Mouse (Mus musculus) layer of hippocampus, postnatal 25 days (tissue): Measurements from ENCODE around the gene Gm11172. TPM values are rescaled to one million over a fixed set of nuclear protein-coding genes. Genes with fewer than 3 reads are reported as not detected.
"Not testable (repeated sequence)": the region's sequence is repeated elsewhere in the genome, so short reads cannot be mapped to it uniquely, and the experiment has no call there.

Experiments used
- DNase-seq, 2 experiments: peaks; one replicate each; pipeline ENCODE4 v3.0.0; 2022; ENCODE audit warnings: mixed read lengths in 2 of 2, low spot score in 1 of 2; ENCODE audit errors: extremely low spot score in 1 of 2
- total RNA-seq, 2 experiments: library from RNA; stranded (reverse); gene quantifications; 2 replicates each; pipeline ENCODE4 v1.2.3; 2021

Gm11172 gene
- total RNA-seq, 2 experiments from 2014 or later: not detected

DNA sequence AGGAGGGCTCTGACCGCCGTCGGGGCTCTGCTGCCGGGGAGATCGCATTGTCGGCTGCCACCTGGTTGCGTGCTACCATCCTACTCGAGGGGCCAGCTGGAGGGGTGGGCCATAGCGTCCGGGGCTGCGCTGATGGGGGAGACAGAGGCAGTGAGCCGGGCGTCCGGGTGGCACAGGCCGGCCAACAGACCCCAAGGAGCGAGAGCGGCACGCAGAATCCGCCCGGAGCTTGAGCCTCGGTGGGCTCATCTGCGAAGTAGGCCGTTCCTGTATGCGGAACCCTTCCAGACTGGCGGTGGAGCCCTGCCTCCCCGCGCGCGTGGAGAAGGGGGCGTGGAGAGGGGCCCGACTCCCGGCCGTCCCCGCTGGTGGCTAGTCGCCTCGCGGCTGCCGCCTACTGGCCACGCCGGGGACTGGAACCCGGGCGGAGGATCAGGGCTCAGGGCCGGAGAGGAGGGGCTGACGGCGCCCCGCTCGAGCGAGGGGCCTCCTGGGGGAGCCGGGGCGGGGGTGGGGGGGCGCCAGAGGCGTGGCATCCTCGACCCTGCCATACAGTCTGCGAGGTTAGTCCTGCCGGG is 27.8 kb upstream of the Gm11172 start:
- peak; percentile 85 to 91 for DNase-seq

DNA sequence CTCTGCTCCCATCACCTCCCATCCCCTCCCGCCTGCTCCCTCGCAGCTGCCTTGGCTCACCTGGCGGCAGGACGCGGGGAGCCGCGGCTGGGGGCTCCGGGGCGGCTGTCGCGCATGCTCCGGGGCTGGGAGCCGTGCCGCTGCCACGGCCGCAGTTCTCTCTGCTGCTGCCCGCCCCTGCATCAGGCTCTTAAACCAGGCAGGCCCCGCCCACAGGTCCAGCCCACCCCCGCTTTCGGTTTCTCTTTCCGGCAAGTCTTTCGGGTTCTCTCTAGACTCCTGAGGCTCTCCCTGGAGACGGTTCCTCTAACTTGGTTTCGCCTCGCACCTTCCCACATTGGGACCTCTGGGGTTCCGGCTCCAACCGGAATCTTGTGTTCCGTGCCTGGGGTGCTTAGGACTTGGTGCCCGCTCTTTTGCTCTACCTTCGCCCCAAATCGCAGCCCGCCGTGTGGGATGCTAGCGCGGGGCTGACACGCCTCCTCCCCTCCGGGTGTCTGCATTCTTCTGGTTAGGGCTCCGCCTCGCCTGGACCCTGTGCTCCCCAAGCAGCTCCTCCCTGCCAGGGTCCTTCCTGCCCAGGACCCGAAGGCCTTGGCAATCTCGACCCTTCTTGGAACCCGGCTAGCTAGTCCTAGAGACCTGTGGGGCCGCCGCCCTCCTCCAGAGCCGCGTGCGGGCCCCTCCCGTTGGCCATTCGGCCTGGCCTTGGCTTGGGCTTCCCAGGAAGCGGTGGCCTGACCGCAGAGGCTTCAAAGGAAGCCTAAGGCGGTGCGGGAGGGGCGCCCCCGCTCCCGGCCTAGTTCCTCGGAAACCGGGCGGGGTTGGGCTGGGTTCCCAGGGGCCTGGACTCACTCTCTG is 27.1 kb upstream of the Gm11172 start, which contains the start of gene Socs1:
Gene Socs1, minus strand, starts transcription at position 166 of the 861 bp plus-strand sequence.
- DNase-seq: peak; percentile 54 to 57

DNA sequence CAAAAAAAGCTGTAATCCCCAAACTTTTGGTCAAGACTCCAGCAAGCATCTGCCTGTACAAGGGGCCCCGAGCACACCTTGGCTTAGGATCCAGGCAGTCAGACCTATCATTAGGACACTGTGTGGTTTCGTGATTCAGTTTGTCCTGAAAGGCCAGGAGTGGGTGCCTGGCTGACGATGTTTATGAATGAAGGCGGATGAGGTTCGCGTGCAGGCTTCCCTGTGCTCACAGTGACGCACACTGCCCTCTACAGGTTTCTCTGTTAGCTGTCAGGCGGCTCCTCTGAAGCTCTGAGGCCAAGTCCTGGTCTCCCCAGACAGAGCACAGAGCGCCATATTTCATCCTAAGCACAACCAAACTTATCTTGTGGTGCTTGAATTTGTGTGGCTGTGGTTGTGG is 26.4 kb upstream of the Gm11172 start:
- peak; percentile 48 to 71 for DNase-seq

DNA sequence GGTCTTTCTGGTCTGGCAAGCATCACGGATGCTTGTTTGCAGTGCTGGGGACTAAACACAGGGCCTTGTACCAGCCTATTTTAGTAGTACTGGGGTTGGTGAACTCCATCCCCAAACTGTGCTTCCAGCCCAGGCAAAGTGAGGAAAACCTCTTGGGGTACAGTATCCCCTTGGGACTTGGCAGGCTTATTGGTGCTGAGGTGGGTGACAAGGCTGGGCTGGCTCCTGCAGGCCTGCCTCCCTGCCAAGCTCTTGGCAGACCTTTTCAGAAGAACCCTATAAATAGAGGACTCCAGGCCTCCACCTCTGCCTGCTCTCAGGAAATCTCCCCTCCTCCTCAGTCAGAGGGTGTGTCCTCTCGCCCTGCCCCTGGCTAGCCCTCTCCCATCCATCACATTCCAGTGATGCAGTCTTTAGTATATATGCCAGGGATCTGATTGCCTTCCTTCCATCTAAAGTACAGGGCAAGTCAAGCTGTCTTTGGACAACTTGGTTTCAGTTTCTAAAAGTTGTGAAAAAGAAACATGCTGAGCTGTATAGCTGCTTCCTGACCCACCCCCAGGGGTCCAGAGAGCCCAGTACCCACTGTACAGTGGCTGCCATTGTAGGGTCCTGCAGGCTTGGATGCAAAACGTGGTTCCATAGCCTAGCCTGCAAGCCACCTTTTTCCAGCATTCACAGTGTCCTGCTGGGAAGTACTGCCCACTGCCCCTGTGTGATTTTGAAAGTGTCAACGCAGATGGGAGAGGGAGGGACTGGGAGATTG is 25.8 kb upstream of the Gm11172 start:
- no peak for DNase-seq

DNA sequence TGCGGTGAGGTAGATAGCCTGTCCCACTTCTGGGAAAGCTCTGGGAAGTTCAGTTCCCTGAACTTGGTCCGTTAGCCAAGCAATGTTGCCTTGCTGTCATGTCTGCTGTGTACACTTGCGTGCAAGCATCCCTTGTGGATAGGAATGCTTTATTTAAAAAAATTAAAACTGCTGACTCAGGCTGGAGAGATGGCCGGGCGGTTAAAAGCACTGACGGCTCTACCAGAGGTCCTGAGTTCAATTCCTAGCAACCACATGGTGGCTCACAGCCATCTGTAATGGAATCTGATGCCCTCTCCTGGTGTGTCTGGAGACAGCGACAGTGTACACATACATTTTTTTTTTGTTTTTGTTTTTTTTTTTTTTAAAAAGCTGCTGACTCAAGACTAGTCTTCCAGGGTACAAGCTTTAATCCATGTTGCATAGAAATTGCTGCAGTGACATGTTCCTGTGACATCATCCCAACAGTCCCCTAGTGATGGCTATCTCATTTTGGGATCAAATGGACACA is 25.1 kb upstream of the Gm11172 start:
- DNase-seq: no peak

DNA sequence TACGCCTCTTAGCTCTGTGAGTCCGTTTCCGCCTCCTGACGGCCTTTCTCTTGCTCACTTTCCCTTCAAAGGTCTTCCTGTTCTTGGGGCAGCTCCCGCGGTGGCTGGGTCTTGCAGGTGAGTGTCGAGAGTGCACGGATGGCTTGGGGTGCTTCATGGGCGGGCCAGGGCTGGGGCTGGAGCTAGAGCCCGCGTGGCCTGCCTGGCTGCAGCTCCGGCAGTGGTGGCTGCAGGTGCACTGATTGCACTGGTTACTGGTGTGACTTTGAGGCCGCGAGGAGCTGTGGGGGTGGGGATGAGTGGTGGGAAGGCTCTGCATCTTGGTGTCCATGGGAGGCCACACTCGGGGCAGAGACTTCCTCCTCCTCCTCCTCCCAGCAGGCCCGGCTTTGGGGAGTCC is 24.4 kb upstream of the Gm11172 start, which contains the start of gene Tnp2:
Gene Tnp2, minus strand, starts transcription at position 390 of the 400 bp plus-strand sequence.
- DNase-seq: no peak

DNA sequence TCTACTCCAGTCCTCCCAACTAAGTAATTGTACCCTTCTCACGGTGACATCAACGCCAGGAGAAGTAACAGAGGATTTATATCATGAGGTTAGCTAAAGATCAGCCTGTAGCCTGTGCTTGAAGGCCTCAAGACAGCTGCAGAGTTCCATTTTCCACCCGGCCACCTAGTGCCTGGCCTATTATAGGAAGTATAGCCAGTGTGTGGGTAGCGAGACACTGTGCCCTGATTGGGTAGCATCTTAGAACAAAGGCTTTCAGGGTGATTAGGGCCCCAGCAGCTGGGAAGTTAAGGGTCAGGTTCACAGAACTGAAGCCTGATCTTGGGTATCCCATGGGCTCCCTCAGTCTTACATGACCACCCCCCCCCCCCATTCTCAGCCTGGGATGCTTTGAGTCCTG is 23.8 kb upstream of the Gm11172 start:
- no peak for DNase-seq

DNA sequence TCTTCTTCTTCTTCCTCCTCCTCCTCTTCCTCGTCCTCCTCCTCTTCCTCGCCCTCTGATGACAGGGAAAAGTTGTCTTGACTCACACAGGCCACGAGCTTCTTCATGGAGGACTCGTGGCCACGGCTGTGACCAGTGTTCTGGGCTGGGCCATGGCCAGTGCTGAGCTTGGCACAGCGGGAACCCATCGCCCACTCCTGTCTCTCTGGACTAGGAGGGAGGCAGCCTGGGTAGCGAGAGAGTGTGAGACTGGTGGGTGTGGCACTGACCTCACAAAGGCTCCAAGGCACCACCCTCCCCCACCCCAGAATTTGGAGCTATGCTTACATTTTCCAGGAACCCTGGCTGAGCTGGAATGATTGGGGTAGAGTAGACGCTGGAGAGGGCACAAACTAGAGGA is 22.0 kb upstream of the Gm11172 start, which contains the start of gene Prm3:
Gene Prm3, minus strand, starts transcription at position 213 of the 400 bp plus-strand sequence.
- DNase-seq: no peak

DNA sequence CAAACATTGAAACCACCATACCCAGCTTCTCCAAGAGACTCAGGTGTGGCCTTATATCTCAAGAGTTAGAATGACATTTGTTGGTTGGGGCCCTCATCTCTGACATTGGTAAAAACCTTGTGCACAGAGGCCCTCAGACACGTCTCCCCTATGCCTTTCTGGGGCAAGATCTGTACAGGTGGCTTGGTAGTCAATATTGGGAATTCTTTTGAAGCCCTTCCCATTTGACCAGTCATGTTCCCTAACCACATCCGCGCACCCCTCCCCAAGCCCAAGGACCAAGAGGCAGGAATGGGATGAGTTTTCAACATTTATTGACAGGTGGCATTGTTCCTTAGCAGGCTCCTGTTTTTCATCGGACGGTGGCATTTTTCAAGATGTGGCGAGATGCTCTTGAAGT is 16.7 kb upstream of the Gm11172 start, which contains the start of gene Prm2:
Gene Prm2, minus strand, starts transcription at position 101 of the 400 bp plus-strand sequence.
- no peak for DNase-seq

DNA sequence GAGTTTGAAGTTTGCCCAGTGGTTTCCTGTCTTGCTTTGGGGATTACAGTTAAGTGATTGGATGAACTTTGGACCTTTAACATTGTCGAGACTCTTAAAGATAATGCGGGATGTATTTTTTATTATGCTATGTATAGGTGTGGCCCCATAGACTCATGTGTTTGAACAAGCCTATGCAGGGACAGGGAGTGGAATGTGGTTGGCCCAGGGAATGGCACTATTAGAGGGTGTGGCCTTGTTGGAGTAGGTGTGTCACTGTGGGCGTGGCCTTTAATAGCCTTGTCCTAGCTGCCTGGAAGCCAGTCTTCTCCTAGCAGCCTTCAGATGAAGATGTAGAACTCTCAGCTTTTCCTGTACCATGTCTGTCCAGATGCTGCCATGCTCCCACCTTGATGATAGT is 10.3 kb upstream of the Gm11172 start:
- not testable (repeated sequence) for DNase-seq

DNA sequence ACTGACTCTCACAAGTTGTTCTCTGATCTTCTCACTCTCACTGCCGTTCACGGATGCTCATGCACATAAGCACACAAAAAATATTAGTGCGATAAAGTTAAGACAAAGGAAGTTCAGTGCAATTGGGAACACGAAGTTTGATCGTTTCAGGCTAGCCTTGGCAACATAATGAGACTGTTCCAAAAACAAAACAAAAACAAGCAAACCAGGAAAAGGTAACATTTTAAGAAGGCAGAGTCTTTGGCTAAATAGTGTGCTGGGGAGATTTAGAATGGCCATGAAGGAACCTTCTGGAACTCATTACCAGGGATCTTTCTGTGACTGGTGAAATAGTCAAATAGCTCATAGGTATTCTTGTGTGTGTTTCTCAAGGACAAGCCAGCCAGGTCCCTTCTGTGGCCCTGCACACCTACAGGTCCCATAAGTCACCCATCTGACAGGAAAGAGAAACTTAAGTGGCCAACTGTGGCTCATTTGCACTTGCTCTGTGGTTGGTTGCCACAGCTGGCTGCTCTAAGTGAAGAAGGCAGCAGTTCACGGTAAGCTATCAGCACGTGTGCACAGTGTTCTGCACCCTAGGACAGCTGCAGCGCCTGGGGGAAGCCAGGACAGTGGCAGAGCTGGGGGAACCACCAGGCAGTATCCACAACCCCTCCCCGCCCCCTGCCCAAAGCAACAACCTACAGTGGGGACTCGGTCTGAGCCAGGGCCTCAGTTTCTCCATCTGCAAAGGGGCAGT is 6.8 kb upstream of the Gm11172 start, which contains the start of gene Prm1:
Gene Prm1, minus strand, starts transcription at position 51 of the 739 bp plus-strand sequence.
- DNase-seq: no peak

DNA sequence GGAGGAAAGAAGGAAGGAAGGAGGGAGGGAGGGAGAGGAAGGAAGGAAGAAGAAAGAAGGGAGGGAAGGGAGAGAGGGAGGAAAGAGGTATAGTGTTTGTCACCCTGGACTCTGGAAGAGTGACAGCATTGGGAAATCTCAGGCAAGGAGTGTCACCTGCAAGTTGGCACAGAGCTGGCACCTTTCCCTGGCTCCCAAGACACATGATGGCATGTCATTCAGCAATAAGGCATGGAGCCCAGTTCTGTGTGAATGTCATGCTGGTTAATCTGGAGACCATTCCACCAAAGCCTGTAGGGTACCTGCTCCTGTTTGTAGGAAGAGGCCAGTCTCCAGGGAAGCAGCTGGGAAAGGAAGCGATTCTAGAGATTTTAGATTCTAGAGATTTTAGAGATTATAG is 2.3 kb upstream of the Gm11172 start:
- no peak for DNase-seq

DNA sequence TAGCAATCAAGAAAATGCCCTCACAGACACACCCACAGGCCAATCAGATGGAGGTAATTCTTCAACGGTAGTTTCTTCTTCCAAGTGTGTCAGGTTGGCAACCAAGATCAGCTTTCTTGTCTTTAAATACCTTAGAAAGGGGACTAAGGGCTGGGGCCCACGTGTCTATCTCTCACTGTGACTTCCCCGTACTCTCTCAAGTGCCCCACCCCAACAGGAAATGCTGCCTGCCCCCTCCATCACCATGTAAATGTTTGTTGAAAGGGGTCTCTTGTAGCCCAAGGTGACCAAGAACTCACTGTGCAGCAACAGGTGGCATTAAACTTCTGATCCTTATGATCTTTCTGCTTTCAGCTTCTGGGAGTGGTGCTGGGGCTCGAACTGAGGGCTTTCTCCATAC is 1.0 kb downstream of the Gm11172 start:
- DNase-seq: no peak

DNA sequence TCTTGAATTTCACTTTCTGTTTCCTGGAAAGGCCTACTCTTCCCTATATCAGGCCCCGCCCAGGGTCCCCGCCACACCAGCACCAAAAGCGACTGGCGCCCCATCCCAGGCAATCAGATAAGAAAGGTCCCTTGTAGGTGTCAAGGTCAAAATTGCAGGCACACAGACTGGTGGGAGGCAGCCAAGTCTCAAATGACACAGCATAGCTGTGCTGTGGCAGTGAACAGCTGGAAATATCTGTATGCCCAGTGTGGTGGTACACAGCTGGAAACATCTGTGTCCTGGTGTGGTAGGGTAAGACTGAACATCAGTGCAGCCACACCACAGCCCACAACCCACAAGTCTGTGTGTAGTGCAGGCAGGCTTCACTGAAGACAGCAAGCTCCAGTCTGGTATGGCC is 2.1 kb downstream of the Gm11172 start:
- DNase-seq: no peak

DNA sequence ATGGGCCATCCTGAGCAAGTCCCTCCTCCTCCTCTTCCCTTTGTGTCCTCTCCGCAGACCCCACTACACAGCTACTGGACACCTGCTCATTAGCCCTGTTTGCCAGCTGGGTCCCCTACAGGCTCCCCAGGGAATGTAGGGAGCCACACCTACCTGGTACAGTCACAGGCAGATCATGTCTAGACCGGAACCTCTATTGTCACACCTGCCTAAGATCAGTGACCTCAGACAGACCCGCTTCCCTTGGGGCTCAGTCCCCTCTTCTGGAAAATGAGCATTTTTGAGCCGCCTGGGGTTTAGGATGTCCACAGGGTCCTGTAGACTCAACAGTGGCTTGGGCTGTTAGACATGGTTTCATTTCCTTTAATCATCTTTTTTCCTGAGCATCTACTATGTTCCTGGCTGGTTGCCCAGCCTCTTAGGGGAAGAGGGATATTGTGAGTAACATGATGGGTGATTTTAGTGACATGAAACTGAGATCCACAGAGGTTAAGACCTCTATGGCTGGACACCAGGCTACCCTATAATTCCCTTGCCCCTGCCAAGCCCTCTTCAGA is 5.9 kb downstream of the Gm11172 start:
- DNase-seq: no peak

DNA sequence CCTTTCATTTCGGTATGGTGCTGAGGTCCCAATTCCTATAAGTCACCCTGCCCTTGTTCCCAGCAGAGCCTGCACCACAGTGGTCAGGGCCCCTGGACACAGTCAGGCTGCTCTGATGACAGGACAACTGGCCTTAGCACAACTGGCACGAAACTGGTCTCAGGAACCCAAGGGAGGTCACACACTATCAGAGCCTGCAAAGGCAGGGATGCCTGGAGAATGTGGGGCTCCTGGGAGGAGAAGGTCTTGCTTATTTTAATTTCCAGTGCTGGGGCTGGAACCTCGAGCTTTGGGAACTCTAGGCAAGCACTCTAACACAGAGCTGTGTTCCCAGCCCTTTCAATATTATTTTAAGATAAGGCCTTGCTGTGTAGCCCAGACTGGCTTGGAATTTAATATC is 7.3 kb downstream of the Gm11172 start:
- no peak for DNase-seq

DNA sequence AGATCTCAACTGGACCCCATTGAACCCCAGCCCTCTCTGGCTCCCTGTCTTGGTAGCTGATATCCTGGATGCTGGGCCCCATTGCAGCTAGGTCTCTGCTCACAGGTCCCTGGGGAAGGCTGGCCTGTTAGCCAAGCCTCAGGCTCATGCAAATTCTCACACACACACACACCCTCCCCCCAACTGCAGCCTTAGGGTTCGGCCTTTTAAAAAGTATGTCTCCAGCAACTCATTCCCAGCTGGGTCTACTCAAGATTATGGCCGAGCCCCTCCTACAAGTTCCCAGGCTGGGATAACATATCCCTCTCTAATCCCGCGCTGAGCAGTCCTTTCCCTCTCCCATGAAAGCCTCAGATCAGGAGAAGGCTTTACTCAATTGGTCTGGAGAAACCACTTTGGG is 8.7 kb downstream of the Gm11172 start:
- no peak for DNase-seq

DNA sequence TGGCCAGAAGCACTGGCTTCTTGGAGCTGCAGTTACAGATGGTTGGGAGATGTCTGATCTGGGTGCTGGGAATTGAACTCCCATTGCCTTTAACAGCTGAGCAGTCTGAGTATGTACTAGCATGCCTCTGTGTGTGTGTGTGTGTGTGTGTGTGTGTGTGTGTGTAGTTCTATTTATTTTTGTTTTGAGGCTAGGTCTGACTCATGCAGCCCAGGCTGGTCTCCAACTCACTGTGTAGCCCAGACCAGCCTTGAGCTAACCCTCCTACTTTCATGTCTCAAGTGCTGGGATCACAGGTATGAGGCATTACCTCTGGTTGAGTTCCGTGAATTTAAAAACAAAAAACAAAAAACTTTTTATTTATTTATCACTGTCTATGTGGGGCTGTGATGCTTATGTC is 11.8 kb downstream of the Gm11172 start:
- no peak for DNase-seq

DNA sequence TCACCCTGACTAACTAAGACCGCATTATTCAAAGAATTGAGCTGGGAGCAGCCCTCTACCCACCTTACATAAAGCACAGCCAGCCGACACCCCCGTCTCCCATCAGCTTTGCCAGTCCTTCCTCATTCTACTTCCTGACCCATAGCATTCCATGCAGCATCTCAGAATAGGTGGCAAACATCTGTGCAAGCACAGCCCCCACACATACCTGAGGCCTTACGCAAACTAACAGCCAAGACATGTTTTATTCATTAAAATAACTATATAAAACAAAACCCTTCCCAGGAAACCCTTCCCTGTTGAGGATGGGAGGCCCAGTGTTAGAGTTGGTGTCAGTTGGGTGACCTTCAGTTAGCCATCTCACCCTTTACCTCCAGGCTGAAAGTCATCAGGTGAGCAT is 13.1 kb downstream of the Gm11172 start:
- DNase-seq: no peak

DNA sequence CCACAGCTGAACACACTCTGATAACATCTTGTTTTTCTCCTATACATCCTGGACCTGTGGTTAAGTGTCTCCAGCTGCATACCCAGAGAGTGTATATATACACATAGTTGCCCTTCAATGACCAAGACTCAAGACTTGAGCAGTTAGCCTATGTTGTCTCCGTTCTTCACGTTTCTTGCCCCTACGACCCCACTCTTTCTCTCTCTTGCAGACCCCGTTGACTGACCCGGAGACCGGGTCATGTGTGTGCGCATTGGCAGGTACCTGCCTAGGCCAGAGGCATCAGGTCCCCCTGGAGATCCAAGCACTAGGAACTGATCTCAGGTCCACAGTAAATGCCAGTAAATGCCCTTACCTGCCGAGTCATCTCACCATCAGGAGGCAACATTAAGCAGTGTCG is 14.6 kb downstream of the Gm11172 start:
- DNase-seq: no peak
